ENCODE assay signal across 36 mouse cellular contexts in the genomic region with DNA sequence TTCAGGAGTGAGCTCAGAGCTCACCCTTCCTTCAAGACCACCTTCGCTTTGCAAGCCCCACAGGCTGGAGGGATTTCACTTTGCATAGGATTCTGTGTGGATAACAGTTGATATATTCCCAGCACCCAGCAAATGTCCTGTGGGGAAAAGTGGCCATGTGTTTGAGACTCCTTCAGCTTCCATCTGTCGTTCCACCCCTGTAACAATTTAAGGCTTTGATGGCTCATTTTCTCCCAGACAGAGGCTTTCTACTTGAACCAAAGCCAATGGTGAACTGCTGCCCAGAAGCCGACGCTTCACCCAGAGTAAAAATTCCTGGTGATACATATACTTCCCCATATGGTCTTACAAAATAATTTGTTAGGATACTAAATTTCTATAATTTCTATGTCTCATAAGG. TPM values are rescaled to one million over a fixed set of nuclear protein-coding genes. Genes with fewer than 3 reads are reported as not detected.
DNase-seq lines count a peak whose midpoint lies in the region; TF ChIP-seq lines count a peak whose summit lies in the region.
"Had no signal": no experiment of that assay in that cellular context is flagged by ENCODE, and none has a peak within 500 bp of the region (broad histone marks: within the 10 kb centered on the region; RNA-seq: fewer than 3 reads in every experiment).

No protein-coding gene starts in this region.

- no peak overlapping the region for H3K27ac ChIP-seq in layer of hippocampus, adult 2 months
- H3K27ac ChIP-seq: embryonic facial prominence, embryonic 13.5 days; forebrain, embryonic 12.5 days; hindbrain, embryonic 10.5 days; kidney, embryonic 15.5 days; limb, embryonic 12.5 days; neural tube, embryonic 15.5 days had no signal

- TF ChIP-seq CTCF in layer of hippocampus, adult 2 months (conservative IDR thresholded peaks at IDR 0.05): no peak
- no peak for TF ChIP-seq CTCF in brain, embryonic 14.5 days (IDR thresholded peaks at IDR 0.05; ENCODE audit: borderline replicate concordance, extremely low read depth, insufficient read depth, insufficient read length)

- TF ChIP-seq POLR2A in brain, embryonic 14.5 days (IDR thresholded peaks at IDR 0.05; ENCODE audit: borderline replicate concordance, extremely low read depth, insufficient read depth, insufficient read length, poor library complexity, severe bottlenecking): no peak

- peak; percentile 21 to 28 for DNase-seq in layer of hippocampus, adult 2 months (ENCODE audit: low spot score in 2 of 2)
- no peak for DNase-seq in layer of hippocampus, postnatal 10 days (ENCODE audit: low spot score in 2 of 2)
- peak; percentile 45 to 52 for DNase-seq in left cerebral cortex, postnatal 14 days (ENCODE audit: low spot score in 2 of 2)
- DNase-seq in left cerebral cortex, postnatal 4 days: no peak
- peak; percentile 15 for DNase-seq in brain, embryonic 14.5 days (ENCODE audit: low read depth)
- DNase-seq in right cerebral cortex, postnatal 10 days (ENCODE audit: low spot score in 2 of 2): peak; percentile 48 to 67
- DNase-seq in embryo, embryonic 10.5 days (ENCODE audit: low spot score): no peak
- DNase-seq in kidney, postnatal 4 days: no peak
- DNase-seq: cerebellum, adult 2 months; cerebellum, postnatal 25 days; embryo, embryonic 11 days; gastrocnemius, postnatal 10 days; heart, postnatal 10 days; kidney, postnatal 36 days; liver, postnatal 0 days; lung, postnatal 14 days; thymus, adult 2 months; thymus, postnatal 4 days had no signal

- intact Hi-C loops in left cerebral cortex, postnatal 14 days (cut with DNase I): loop anchor here (10.0 kb wide), 2 partner anchors 140 to 230 kb away; no protein-coding TSS in a partner anchor
- intact Hi-C loops in left cerebral cortex, postnatal 4 days (cut with DNase I): no loop called here

- no peak overlapping the region for H3K4me3 ChIP-seq in layer of hippocampus, adult 2 months
- H3K4me3 ChIP-seq: embryonic facial prominence, embryonic 13.5 days; erythroblast, embryonic 14.5 days; forebrain, embryonic 12.5 days; hindbrain, embryonic 10.5 days; kidney, embryonic 15.5 days; limb, embryonic 12.5 days; neural tube, embryonic 15.5 days had no signal

RNA-seq across cellular contexts. Expression of a gene that starts 6.3 kb away (rescaled TPM):
- not detected for total RNA-seq in layer of hippocampus, adult 2 months (2021)
- not detected for total RNA-seq in layer of hippocampus, postnatal 10 days (2021)
- not detected for total RNA-seq in left cerebral cortex, postnatal 14 days (2021)
- total RNA-seq in left cerebral cortex, postnatal 4 days (2021): not detected
- polyA plus RNA-seq in brain, embryonic 14.5 days (2012; rRNA removed): 0.13 and 3.2 TPM in 2 replicates
- total RNA-seq: adrenal gland, adult 18-20 months; adrenal gland, postnatal 4 days; heart, postnatal 10 days; megakaryocyte progenitor cell, adult 5-6 weeks; midbrain, postnatal 0 days had no signal
- polyA plus RNA-seq: cerebellum, adult 2 months; erythroblast, embryonic 14.5 days; intestine, postnatal 0 days; kidney, embryonic 15.5 days; liver, embryonic 11.5 days; liver, postnatal 0 days; small intestine, adult 2 months; stomach, embryonic 16.5 days; thymus, adult 2 months had no signal

RNA-seq across cellular contexts. Expression of a gene that starts 18.2 kb away (rescaled TPM):
- total RNA-seq in layer of hippocampus, adult 2 months (2021): 10 to 100 TPM; 46.9 to 47.0 TPM
- 10 to 100 TPM; 53.4 to 55.6 TPM for total RNA-seq in layer of hippocampus, postnatal 10 days (2021)
- total RNA-seq in left cerebral cortex, postnatal 14 days (2021): 10 to 100 TPM; 52.8 to 59.8 TPM
- 10 to 100 TPM; 57.0 to 60.5 TPM for total RNA-seq in left cerebral cortex, postnatal 4 days (2021)
- polyA plus RNA-seq in brain, embryonic 14.5 days (2012; rRNA removed): 49.7 and 52.0 TPM in 2 replicates

RNA-seq across cellular contexts. Expression of a gene that starts 40.8 kb away (rescaled TPM):
- not detected for total RNA-seq in layer of hippocampus, adult 2 months (2021)
- not detected for total RNA-seq in layer of hippocampus, postnatal 10 days (2021)
- total RNA-seq in left cerebral cortex, postnatal 14 days (2021): not detected
- total RNA-seq in left cerebral cortex, postnatal 4 days (2021): not detected
- polyA plus RNA-seq in brain, embryonic 14.5 days (2012; rRNA removed): not detected in 2 replicates
- total RNA-seq: adrenal gland, adult 18-20 months; adrenal gland, postnatal 4 days; ES-E14; gastrocnemius, postnatal 10 days; heart, postnatal 10 days; megakaryocyte progenitor cell, adult 5-6 weeks; midbrain, postnatal 0 days had no signal
- polyA plus RNA-seq: cerebellum, adult 2 months; embryonic facial prominence, embryonic 13.5 days; erythroblast, embryonic 14.5 days; forebrain, embryonic 12.5 days; heart, embryonic 11.5 days; hindbrain, embryonic 10.5 days; intestine, postnatal 0 days; kidney, embryonic 15.5 days; limb, embryonic 12.5 days; liver, embryonic 11.5 days; liver, postnatal 0 days; midbrain, embryonic 11.5 days; midbrain, postnatal 0 days; neural tube, embryonic 15.5 days; small intestine, adult 2 months; stomach, embryonic 16.5 days; thymus, adult 2 months had no signal

Comparison
In these comparisons a context has a peak if more than half of its experiments do, and no peak if none do; other contexts are left out.
1. DNase-seq: peak in layer of hippocampus, adult 2 months (2 of 2), left cerebral cortex, postnatal 14 days (2 of 2), brain, embryonic 14.5 days (single experiment) and right cerebral cortex, postnatal 10 days (2 of 2); none in layer of hippocampus, postnatal 10 days (0 of 2), left cerebral cortex, postnatal 4 days (single experiment), embryo, embryonic 10.5 days (single experiment) and kidney, postnatal 4 days (0 of 2).